Mouse (Mus musculus) spleen, postnatal 10 days (tissue): ENCODE data around the gene 4930402H24Rik.

ENCODE experiments used
- DNase-seq, 2 experiments: peaks; one replicate each; pipeline ENCODE4 v3.0.0; 2021 to 2022; ENCODE audit warnings: low spot score in 2 of 2

4930402H24Rik gene

GRCm38 (mm10) chr2:130905751-130906583 lies at the start of gene 4930402H24Rik, which contains the start of gene Atrn:
4930402H24Rik (minus strand) TSS chr2:130906406.
Atrn (plus strand) TSS chr2:130906495.
- peak; percentile 87 to 95 for DNase-seq

- DNase-seq, result peak; percentile 81 to 89
Measured at GRCm38 (mm10) chr2:130950548-130950947, 44.3 kb upstream of the 4930402H24Rik start.

- DNase-seq, result no peak
Measured at GRCm38 (mm10) chr2:130949781-130950180, 43.6 kb upstream of the 4930402H24Rik start.

GRCm38 (mm10) chr2:130932865-130933264 lies 26.7 kb upstream of the 4930402H24Rik start:
- no peak for DNase-seq

- peak in 1 of 2 experiments; percentile 18 for DNase-seq
Measured at GRCm38 (mm10) chr2:130929994-130930393, 23.8 kb upstream of the 4930402H24Rik start.

GRCm38 (mm10) chr2:130928530-130928929 lies 22.3 kb upstream of the 4930402H24Rik start:
- DNase-seq, result no peak

GRCm38 (mm10) chr2:130928031-130928430 lies 21.8 kb upstream of the 4930402H24Rik start:
- DNase-seq, result no peak

GRCm38 (mm10) chr2:130924950-130925349 lies 18.7 kb upstream of the 4930402H24Rik start:
- DNase-seq, result no peak

- no peak for DNase-seq
Measured at GRCm38 (mm10) chr2:130919062-130919593, 12.9 kb upstream of the 4930402H24Rik start.

- no peak for DNase-seq
Measured at GRCm38 (mm10) chr2:130917686-130918085, 11.5 kb upstream of the 4930402H24Rik start.

GRCm38 (mm10) chr2:130916521-130917147 lies 10.4 kb upstream of the 4930402H24Rik start:
- DNase-seq, result no peak

- no peak for DNase-seq
Measured at GRCm38 (mm10) chr2:130914873-130915272, 8.7 kb upstream of the 4930402H24Rik start.

- DNase-seq, result no peak
Measured at GRCm38 (mm10) chr2:130911691-130912090, 5.5 kb upstream of the 4930402H24Rik start.

- DNase-seq, result no peak
Measured at GRCm38 (mm10) chr2:130906584-130907315, 544 bp upstream of the 4930402H24Rik start.

GRCm38 (mm10) chr2:130898783-130899182 lies 7.4 kb downstream of the 4930402H24Rik start:
- no peak for DNase-seq

- DNase-seq, result no peak
Measured at GRCm38 (mm10) chr2:130897856-130898255, 8.3 kb downstream of the 4930402H24Rik start.

GRCm38 (mm10) chr2:130896944-130897343 lies 9.3 kb downstream of the 4930402H24Rik start:
- DNase-seq, result no peak

GRCm38 (mm10) chr2:130887456-130887855 lies 18.8 kb downstream of the 4930402H24Rik start:
- DNase-seq, result no peak

GRCm38 (mm10) chr2:130886983-130887382 lies 19.2 kb downstream of the 4930402H24Rik start:
- DNase-seq, result no peak

- DNase-seq, result no peak
Measured at GRCm38 (mm10) chr2:130877376-130877775, 28.8 kb downstream of the 4930402H24Rik start.

GRCm38 (mm10) chr2:130870916-130871315 lies 35.3 kb downstream of the 4930402H24Rik start:
- no peak for DNase-seq

GRCm38 (mm10) chr2:130862091-130862490 lies 44.1 kb downstream of the 4930402H24Rik start:
- DNase-seq, result no peak
